Mouse (Mus musculus): Measurements from ENCODE around the gene Csnka2ip.
A peak's percentile ranks its signal among the peaks of the same experiment; 100 is the strongest.

Csnka2ip gene

GRCm38 (mm10) chr16:64602308-64602707 lies at the start of gene Csnka2ip:
Gene Csnka2ip, minus strand, starts transcription at chr16:64602408.
- no peak for DNase-seq (ENCODE audit: low read depth)

GRCm38 (mm10) chr16:64649594-64650290 lies 47.5 kb upstream of the Csnka2ip start:
- no peak for DNase-seq (ENCODE audit: low read depth)

- DNase-seq (ENCODE audit: low read depth): no peak
These were observed 45.6 kb upstream of the Csnka2ip start for GRCm38 (mm10) chr16:64647771-64648170.

DNA sequence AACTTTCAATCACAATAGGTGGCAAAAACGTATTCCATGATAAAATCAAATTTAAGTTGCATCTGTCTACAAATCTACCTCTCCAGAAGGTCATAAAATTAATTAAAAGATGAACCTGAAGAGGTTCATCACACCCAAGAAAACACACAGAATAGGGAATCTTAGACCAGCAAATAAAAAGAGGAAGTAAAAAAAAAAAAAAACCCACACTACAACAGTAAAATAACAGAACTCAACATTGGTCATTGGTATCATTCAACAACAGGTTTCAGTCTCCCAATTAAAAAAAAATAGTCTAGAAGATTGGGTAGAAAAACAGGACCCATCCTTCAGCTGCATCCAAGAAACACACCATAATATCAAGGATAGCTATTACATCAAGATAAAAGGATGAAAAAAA lies 32.9 kb upstream of the Csnka2ip start:
- DNase-seq (ENCODE audit: low read depth): no peak

DNA sequence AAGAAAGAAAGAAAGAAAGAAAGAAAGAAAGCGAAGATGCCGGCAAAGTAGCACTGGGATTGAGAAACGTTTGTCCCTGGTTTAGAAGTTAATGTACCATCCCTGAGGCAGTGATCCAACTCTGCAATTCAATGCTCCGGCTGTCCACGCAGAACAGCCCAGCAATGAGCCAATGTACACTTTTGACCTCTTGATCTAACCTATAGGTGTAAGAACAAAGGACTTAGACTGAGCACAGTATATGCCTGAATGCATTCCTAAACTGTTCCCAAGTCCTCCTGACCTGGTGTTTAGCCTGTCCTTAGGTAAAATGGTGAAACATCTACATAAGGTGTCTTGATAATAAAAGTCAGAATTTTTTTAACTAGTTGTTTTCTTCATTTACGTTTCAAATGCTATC lies 17.9 kb upstream of the Csnka2ip start:
- DNase-seq (ENCODE audit: low read depth): no peak

- DNase-seq (ENCODE audit: low read depth): no peak
These were observed 12.4 kb upstream of the Csnka2ip start for GRCm38 (mm10) chr16:64614648-64615047.

DNA sequence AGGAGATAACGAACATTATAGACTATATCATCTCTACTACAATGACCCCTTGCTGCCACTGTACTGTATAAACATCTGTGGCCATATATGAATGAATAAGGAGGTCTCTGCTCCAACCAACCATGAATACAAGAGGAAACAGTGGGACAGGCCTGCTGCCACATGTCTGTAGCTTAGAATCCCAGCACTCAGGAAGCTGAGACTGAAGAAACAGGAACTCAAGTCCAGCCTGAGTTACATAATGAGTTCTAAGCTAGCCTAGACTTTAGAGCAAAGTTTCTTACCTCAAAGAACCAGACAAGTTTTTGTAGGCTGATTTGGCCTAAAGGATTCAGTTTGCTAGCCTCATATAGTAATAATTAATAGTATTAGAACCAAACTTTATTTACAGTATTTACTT lies 5.6 kb upstream of the Csnka2ip start:
- DNase-seq (ENCODE audit: low read depth): no peak

DNA sequence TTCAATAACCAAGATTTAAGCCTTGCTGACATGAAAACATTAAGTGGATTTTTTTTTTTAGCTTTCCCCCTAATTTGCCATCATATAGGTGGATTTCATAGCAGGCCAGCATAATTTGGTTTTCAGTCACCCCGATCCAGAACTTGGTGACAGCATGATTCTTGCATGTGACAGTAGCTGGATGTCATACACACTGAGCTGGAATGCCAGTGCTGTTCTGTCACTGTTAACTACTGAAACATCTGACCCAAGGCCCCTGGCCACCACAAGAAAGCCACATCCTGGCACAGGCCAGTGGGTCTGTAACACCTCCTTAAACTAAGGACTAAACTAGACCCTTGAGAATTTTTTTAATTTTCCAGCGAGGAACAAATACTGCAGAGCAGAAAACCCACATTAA lies 15.4 kb downstream of the Csnka2ip start:
- DNase-seq (ENCODE audit: low read depth): no peak

- no peak for DNase-seq (ENCODE audit: low read depth)
These were observed 16.0 kb downstream of the Csnka2ip start for GRCm38 (mm10) chr16:64586262-64586619.

DNA sequence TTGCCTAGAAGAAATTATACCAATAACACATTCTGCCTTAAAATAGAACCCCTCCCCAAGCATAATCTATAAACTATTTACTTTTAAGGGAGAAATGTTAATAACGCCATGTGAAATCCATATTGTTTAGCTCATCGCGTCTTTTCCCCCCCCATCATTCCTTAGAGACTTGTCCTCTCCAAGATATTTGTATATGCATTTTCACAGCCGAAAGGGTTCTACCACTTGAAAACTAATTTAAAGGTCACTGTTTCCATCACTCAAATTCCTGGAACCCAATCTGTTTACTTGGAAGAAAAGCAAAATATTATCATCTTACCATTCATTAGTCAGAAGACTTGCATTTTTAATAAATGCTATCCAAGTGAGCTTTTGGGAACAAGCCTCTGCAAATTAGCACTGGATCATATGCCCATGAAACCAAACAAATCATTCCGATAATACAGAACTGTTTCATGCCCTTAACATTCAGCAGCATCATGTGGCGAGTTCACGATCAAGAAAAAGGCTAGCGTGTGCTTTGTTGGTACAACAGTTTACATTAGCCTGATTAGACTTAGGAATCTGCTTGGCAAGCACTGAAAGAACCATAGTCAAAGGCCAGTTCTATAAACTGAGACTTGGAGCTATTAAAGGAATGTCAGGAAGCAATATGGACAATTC lies 16.5 kb downstream of the Csnka2ip start:
- DNase-seq (ENCODE audit: low read depth): no peak

DNA sequence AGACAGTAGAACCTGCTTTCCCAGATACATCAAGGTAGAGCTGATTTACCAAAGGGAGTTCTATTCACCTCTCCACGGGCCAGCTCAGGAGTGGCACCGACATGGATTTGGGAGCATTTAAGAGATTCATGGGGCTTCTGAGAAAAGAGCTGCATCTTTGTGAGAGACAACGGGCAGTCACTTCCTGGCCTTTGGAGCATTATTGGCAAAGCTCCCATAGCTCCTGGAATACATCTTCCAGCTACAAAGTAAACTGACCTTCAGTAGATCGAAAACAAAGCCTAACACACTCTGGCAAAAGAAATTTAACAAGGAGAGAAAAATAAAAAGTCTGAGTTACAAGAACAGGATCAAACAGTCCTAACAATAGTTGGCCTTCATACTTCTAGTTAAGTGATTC lies 17.6 kb downstream of the Csnka2ip start:
- DNase-seq (ENCODE audit: low read depth): no peak

DNA sequence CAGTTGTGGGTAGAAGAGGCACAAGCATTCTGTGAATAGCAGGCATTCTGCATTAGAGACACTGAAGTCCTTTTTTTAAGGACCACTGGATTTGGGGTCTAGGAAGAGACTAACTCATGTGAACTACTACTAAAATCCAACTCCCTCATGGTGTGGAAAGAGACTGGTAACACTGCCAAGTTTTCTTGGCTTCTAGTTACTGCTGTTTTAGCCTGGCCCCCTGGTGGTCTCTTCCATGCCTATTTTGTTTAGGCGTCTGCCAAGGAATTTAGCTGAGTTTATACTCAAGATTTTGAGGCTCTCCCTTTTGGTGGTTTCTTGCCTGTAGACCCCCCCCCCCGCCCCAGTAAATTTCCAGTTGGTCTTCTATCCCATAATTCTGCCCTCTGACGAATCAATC lies 18.8 kb downstream of the Csnka2ip start:
- DNase-seq (ENCODE audit: low read depth): no peak

DNA sequence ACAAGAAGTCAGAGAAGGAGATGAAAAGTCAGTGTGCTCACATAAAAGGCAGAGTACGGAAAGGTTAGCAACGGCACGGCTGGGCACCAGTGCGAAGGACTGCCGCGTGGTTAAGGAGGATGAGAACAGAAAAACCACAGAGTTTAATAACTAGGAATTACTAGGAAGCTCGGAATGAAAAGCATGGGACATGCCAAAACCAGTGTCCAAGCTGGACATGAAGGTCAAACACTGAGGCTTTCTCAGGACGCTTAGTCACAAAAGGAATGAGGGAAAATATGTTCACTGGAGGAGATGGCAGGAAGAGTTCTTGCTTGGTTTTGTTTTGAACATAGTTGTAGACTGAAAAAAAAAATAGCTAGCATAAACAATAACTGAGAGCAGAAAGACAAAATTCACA lies 32.7 kb downstream of the Csnka2ip start:
- peak; percentile 52 for DNase-seq (ENCODE audit: low read depth)

- DNase-seq (ENCODE audit: low read depth): no peak
These were observed 39.1 kb downstream of the Csnka2ip start for GRCm38 (mm10) chr16:64563081-64563480.

- DNase-seq (ENCODE audit: low read depth): no peak
These were observed 43.7 kb downstream of the Csnka2ip start for GRCm38 (mm10) chr16:64558518-64558917.

- DNase-seq (ENCODE audit: low read depth): no peak
These were observed 75.3 kb downstream of the Csnka2ip start for GRCm38 (mm10) chr16:64526883-64527282.

- DNase-seq (ENCODE audit: low read depth): no peak
These were observed 78.1 kb downstream of the Csnka2ip start for GRCm38 (mm10) chr16:64524051-64524645.

DNA sequence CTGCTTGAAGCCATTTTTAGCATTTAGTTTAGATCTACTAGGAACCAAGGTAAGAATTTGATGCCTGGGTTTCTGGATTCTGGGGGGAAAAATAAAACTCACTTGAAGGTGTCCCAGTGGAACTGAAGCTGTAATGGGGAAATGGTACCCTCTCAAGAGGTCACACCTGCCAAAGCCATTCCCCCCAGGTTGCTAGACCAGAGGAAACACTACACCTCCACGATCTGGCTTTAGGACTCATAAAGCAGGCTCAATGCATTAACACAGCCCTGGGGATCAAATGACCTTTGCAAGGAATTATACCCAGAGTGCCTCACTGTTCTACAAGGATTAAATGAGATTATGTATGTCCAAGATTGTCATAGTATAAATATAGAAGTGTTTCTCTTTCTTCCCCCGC lies 88.8 kb downstream of the Csnka2ip start:
- DNase-seq (ENCODE audit: low read depth): no peak

Measured in fibroblast of lung, adult 2 months (primary cell).